Mouse (Mus musculus): ENCODE data around the gene Fkbp10. TPM values are rescaled to one million over a fixed set of nuclear protein-coding genes. Genes with fewer than 3 reads are reported as not detected.

Fkbp10 gene
- polyA plus RNA-seq, 1 experiment from 2014 or later: 7.8 TPM

- ATAC-seq (ENCODE audit: insufficient read depth): peak; percentile 87
- no peak overlapping the region for H3K27ac ChIP-seq (replicated peaks)
- H3K9ac ChIP-seq: peak overlapping the region; percentile 69
- H3K4me1 ChIP-seq (replicated peaks): peaks cover 20% of the 10 kb centered on the region
- peak overlapping the region; percentile 68 for H3K4me3 ChIP-seq (replicated peaks)
- 1% methylated on average over 52 of the region's 52 CpGs for WGBS (ENCODE audit: insufficient replicate concordance)
- no peaks in the 10 kb centered on the region; the same call in 1 of the 2 replicates for H3K27me3 ChIP-seq
- H3K4me2 ChIP-seq: peak overlapping the region; percentile 92
- no peaks in the 10 kb centered on the region for H3K36me3 ChIP-seq (replicated peaks)
- no peaks in the 10 kb centered on the region for H3K9me3 ChIP-seq (replicated peaks)
Observed at GRCm38 (mm10) chr11:100440691-100441522, 25.4 kb downstream of the Fkbp10 start.

DNA sequence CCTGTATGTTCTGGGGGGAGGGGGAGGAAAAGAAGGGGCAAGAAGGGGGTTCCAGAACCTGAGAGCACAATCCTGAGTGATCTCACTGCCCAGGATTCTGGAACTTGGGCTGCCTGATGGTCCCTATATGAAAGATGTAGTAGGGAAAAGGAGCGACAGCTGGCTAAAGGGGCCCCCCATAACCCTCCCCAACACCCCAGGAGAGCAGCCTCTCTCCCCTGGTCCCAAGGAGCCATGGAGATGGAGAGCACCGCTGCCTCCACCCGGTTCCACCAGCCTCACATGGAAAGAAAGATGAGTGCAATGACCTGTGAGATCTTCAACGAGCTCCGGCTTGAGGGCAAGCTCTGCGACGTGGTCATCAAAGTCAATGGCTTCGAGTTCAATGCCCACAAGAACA lies 26.3 kb downstream of the Fkbp10 start, which contains the start of the genes Nt5c3b and Klhl10:
Nt5c3b (minus strand) TSS at position 12 of the 400 bp plus-strand sequence.
Klhl10 (plus strand) TSS at position 121 of the 400 bp plus-strand sequence.
- Histone ChIP-seq H3K36me3 (replicated peaks) (no peaks in the 10 kb centered on the region), H3K4me1 (replicated peaks) (peaks cover 20% of the 10 kb centered on the region), H3K4me2 (peak within 1 kb of the TSS; percentile 92), H3K27me3 (no peaks in the 10 kb centered on the region; the same call in 1 of the 2 replicates), H3K4me3 (replicated peaks) (peak within 1 kb of the TSS; percentile 68), H3K27ac (replicated peaks) (no peak within 1 kb of the TSS), H3K9me3 (replicated peaks) (no peaks in the 10 kb centered on the region), H3K9ac (peak within 1 kb of the TSS; percentile 69)
- ATAC-seq (ENCODE audit: insufficient read depth): no peak
- 73% methylated on average over 8 of the region's 8 CpGs for WGBS (ENCODE audit: insufficient replicate concordance)

- WGBS (ENCODE audit: insufficient replicate concordance): 74% methylated on average over 6 of the region's 6 CpGs
- ATAC-seq (ENCODE audit: insufficient read depth): no peak
Observed at GRCm38 (mm10) chr11:100442625-100443024, 27.1 kb downstream of the Fkbp10 start.

DNA sequence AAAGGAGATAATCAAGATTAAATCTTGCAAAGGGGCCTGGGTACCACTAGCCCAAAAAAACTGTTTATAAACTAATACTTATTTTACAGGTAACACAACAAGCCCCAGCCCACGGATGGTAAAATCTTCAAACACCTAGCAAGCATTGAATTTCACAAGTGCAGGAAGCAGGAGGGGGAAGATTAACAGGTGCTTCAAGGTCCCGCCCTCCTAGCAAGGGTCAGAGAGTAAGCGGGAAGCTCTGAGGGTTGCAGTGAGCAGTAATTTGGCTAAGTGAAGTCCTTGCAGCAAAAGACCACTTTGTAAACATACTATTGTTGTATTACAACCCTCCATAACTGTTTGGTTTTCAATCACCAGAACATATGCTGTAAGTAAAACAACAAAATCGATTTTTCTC lies 41.8 kb downstream of the Fkbp10 start:
- ATAC-seq (ENCODE audit: insufficient read depth): no peak
- H3K36me3 ChIP-seq (replicated peaks): peaks cover 18% of the 10 kb centered on the region
- H3K4me3 ChIP-seq (replicated peaks): no peak overlapping the region
- no peak overlapping the region for H3K9ac ChIP-seq
- 65% methylated on average over 4 of the region's 4 CpGs for WGBS (ENCODE audit: insufficient replicate concordance)
- no peaks in the 10 kb centered on the region for H3K9me3 ChIP-seq (replicated peaks)
- H3K27me3 ChIP-seq: no peaks in the 10 kb centered on the region
- H3K4me2 ChIP-seq: no peak overlapping the region
- H3K27ac ChIP-seq (replicated peaks): no peak overlapping the region
- no peaks in the 10 kb centered on the region for H3K4me1 ChIP-seq (replicated peaks)

More at GRCm38 (mm10) chr11:100442625-100443024, 27.1 kb downstream of the Fkbp10 start:
- Histone ChIP-seq H3K27ac (replicated peaks) (no peak overlapping the region), H3K27me3 (no peaks in the 10 kb centered on the region; the same call in 1 of the 2 replicates), H3K9ac (no peak overlapping the region), H3K4me1 (replicated peaks) (peaks cover 20% of the 10 kb centered on the region), H3K9me3 (replicated peaks) (no peaks in the 10 kb centered on the region), H3K4me3 (replicated peaks) (no peak overlapping the region), H3K36me3 (replicated peaks) (no peaks in the 10 kb centered on the region), H3K4me2 (no peak overlapping the region)

DNA sequence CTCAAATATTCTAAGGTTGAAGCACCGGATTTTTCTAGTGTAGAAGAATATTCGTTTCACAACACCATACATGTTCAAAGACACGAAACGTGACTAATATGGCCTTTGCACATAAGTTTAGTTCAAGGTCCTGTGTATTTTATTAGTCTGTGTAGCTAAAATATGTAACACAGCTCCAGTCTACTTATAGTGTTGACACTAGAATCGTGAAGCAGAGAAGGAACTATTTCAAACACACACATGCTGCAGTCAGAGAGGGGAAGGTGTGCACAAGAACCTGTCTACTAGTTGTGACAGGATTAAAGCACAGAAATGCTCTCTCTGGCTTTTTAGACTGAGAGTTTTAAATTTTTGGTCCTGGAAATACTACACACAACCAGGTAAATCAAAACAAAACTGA lies 42.2 kb downstream of the Fkbp10 start:
- H3K9ac ChIP-seq: no peak overlapping the region
- no peaks in the 10 kb centered on the region for H3K9me3 ChIP-seq (replicated peaks)
- 74% methylated on average over 5 of the region's 5 CpGs for WGBS (ENCODE audit: insufficient replicate concordance)
- H3K4me3 ChIP-seq (replicated peaks): no peak overlapping the region
- H3K36me3 ChIP-seq (replicated peaks): peaks cover 20% of the 10 kb centered on the region
- no peaks in the 10 kb centered on the region for H3K4me1 ChIP-seq (replicated peaks)
- H3K27me3 ChIP-seq: no peaks in the 10 kb centered on the region
- ATAC-seq (ENCODE audit: insufficient read depth): no peak
- no peak overlapping the region for H3K4me2 ChIP-seq
- H3K27ac ChIP-seq (replicated peaks): no peak overlapping the region

DNA sequence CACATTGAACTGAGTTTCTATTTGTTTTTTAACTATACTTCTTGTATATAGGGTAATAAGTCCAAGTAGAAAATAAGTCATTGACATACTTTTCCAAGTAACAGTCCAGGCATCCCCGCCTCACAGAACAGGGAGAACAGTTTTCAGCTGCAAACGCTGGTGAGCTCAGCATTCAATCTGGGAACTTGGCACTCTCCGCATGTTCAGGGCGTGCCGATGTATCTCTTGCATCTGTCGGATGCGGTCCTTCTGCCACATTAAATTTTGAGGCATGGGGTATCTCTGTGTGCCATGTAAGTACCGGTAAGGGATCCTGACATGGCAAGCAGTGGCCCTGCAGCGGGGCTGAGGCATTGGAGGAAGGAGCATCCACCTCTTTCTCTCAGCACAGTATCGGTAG lies 47.2 kb downstream of the Fkbp10 start:
- no peak overlapping the region for H3K4me3 ChIP-seq (replicated peaks)
- no peak for ATAC-seq (ENCODE audit: insufficient read depth)
- H3K27me3 ChIP-seq: no peaks in the 10 kb centered on the region
- no peak overlapping the region for H3K4me2 ChIP-seq
- peaks cover 28% of the 10 kb centered on the region for H3K36me3 ChIP-seq (replicated peaks)
- no peaks in the 10 kb centered on the region for H3K9me3 ChIP-seq (replicated peaks)
- 88% methylated on average over 10 of the region's 10 CpGs for WGBS (ENCODE audit: insufficient replicate concordance)
- H3K9ac ChIP-seq: no peak overlapping the region
- H3K27ac ChIP-seq (replicated peaks): no peak overlapping the region
- H3K4me1 ChIP-seq (replicated peaks): peaks cover 12% of the 10 kb centered on the region

GRCm38 (mm10) chr11:100465229-100465792 lies 49.8 kb downstream of the Fkbp10 start:
- WGBS (ENCODE audit: insufficient replicate concordance): 49% methylated on average over 1 of the region's 1 CpGs
- Histone ChIP-seq H3K4me1 (replicated peaks) (peaks cover 18% of the 10 kb centered on the region), H3K9ac (no peak overlapping the region), H3K36me3 (replicated peaks) (peaks cover 23% of the 10 kb centered on the region), H3K4me2 (no peak overlapping the region), H3K9me3 (replicated peaks) (no peaks in the 10 kb centered on the region), H3K27ac (replicated peaks) (no peak overlapping the region; the same call in 1 of the 2 replicates), H3K27me3 (no peaks in the 10 kb centered on the region), H3K4me3 (replicated peaks) (no peak overlapping the region)
- ATAC-seq (ENCODE audit: insufficient read depth): no peak; the same call in 1 of the 2 replicates

DNA sequence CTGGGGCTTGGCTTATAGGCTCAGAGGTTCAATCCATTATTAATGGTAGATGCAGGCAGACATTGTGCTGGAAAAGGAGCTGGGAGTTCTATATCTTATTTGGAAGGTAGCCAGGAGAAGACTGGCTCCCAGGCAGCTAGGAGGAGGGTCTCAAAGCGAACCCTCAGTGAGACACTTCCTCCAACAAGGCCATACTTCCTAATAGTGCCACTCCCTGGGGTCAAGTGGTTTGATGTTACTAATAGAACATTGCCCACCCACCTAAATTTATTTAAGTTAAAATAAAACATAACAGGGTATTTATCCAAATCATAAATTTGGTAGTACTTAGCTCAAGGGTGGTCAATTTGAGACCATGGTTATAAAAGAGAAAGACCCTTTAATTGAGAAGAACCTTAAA lies 50.3 kb downstream of the Fkbp10 start:
- Histone ChIP-seq H3K9ac (no peak overlapping the region), H3K27me3 (no peaks in the 10 kb centered on the region), H3K4me2 (no peak overlapping the region), H3K36me3 (replicated peaks) (peaks cover 23% of the 10 kb centered on the region), H3K27ac (replicated peaks) (no peak overlapping the region; the same call in 1 of the 2 replicates), H3K9me3 (replicated peaks) (no peaks in the 10 kb centered on the region), H3K4me1 (replicated peaks) (peaks cover 23% of the 10 kb centered on the region), H3K4me3 (replicated peaks) (no peak overlapping the region)
- 28% methylated on average over 1 of the region's 1 CpGs for WGBS (ENCODE audit: insufficient replicate concordance)
- ATAC-seq (ENCODE audit: insufficient read depth): no peak

DNA sequence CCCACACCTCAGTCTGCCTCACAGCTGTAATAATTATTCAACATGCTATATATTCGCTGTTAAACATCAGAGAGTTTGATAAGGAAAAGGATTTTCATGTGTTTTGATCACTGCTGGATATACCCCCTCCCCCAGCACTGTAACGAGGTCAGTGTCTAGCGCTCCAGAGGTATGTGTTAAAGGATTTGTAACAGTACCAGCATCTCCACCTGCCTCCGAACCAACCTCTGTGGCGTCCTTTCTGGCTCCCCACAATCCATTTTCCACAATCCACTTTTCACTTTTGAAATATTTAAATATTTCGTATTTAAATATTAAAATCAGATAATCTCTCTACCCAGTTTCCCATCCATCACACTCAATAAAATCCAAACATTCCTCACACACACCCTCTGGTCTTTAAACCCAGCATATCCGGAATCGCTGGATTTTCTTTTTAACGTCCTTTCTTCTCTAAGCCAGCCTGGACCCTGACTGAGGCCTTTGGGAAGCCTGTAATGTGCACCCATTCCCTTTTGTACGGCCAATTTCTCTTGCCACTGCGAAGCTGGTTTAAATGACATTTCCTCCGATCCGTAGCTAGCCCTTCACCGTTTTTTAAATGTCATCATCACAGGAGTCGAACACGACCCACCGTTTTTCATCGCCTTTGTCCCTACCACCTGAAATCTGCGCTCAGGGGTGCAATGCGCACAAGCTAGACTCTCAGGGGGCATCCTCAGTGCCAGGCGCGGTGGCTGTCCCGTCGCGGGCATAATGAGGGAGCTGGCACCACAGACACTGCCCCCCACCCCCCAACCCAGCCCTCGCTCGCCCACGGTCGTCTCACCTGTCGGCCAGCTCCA lies 56.1 kb downstream of the Fkbp10 start:
- Histone ChIP-seq H3K27me3 (no peaks in the 10 kb centered on the region), H3K9me3 (replicated peaks) (no peaks in the 10 kb centered on the region), H3K4me2 (peak overlapping the region; percentile 97), H3K36me3 (replicated peaks) (peaks cover 9% of the 10 kb centered on the region), H3K27ac (replicated peaks) (peak overlapping the region; percentile 82), H3K9ac (peak overlapping the region; percentile 95), H3K4me1 (replicated peaks) (peaks cover 30% of the 10 kb centered on the region), H3K4me3 (replicated peaks) (peak overlapping the region; percentile 96)
- 6% methylated on average over 30 of the region's 30 CpGs for WGBS (ENCODE audit: insufficient replicate concordance)
- ATAC-seq (ENCODE audit: insufficient read depth): no peak

DNA sequence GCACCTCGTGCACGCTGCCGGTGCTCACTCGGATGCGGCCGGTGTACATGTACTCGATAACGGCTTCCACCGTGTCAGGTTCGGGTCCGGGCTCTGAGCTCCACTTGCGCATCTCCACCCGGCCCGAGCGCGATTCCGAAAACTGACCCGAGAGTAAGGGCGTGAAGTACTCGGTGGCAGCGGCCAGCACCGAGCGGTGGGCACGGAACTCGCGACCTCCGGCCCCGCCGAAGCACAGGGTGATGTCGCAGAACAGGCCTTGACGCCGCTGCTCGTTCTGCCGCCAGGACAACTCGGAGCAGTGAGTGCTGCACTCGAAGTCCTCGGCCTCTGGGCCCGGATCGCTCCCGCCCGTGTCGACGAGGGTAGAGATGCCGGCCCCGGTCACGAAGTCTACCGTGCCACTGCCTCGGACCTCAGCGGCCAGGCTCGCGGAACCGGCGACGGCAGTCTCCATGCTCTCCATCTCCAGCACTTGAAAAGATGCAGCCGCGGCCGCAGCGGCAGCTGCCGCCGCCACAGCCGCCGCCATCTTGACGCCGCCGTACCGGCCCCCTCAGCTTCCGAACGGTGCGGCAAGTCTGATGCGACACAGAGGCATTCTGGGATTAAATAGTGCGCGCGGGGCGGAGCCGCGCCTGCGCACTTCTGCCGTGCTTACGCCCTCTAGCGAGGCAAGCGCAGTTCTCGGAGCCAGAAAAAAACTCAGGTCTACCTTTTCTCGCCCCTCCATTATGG lies 56.9 kb downstream of the Fkbp10 start, which contains the start of gene Klhl11:
Klhl11 (minus strand) TSS at position 545 of the 738 bp plus-strand sequence.
- no peaks in the 10 kb centered on the region for H3K9me3 ChIP-seq (replicated peaks)
- ATAC-seq (ENCODE audit: insufficient read depth): peak; percentile 90
- peak within 1 kb of the TSS; percentile 82 for H3K27ac ChIP-seq (replicated peaks)
- peak within 1 kb of the TSS; percentile 95 for H3K9ac ChIP-seq
- peak within 1 kb of the TSS; percentile 97 for H3K4me2 ChIP-seq
- peaks cover 30% of the 10 kb centered on the region for H3K4me1 ChIP-seq (replicated peaks)
- peak within 1 kb of the TSS; percentile 96 for H3K4me3 ChIP-seq (replicated peaks)
- no peaks in the 10 kb centered on the region for H3K27me3 ChIP-seq
- H3K36me3 ChIP-seq (replicated peaks): peaks cover 17% of the 10 kb centered on the region
- under 1% methylated on average over 83 of the region's 83 CpGs for WGBS (ENCODE audit: insufficient replicate concordance)
